Mouse (Mus musculus): Measurements from ENCODE around the gene Hist1h2bq.

The Hist1h2bq gene

GRCm38 (mm10) chr13:21787760-21788593 lies 22.0 kb downstream of the Hist1h2bq start:
- no peak for DNase-seq

- peak; percentile 93 for DNase-seq
These were observed 22.9 kb downstream of the Hist1h2bq start, which contains the start of the genes Hist1h2an and Hist1h2bp for GRCm38 (mm10) chr13:21786899-21787629. Hist1h2an (minus strand) TSS chr13:21787218. Hist1h2bp (plus strand) TSS chr13:21787461.

GRCm38 (mm10) chr13:21786189-21786898 lies 23.7 kb downstream of the Hist1h2bq start:
- no peak for DNase-seq

- DNase-seq = no peak
These were observed 25.7 kb downstream of the Hist1h2bq start for GRCm38 (mm10) chr13:21784311-21784710.

- DNase-seq = no peak
These were observed 26.2 kb downstream of the Hist1h2bq start for GRCm38 (mm10) chr13:21783734-21784161.

- DNase-seq = peak; percentile 65
These were observed 26.8 kb downstream of the Hist1h2bq start, which contains the start of gene Hist1h3i for GRCm38 (mm10) chr13:21783255-21783617. Hist1h3i (minus strand) TSS chr13:21783370.

- peak; percentile 40 for DNase-seq
These were observed 27.4 kb downstream of the Hist1h2bq start for GRCm38 (mm10) chr13:21782361-21783254.

GRCm38 (mm10) chr13:21781639-21782038 lies 28.4 kb downstream of the Hist1h2bq start:
- DNase-seq = no peak

- no peak for DNase-seq
These were observed 28.9 kb downstream of the Hist1h2bq start for GRCm38 (mm10) chr13:21781021-21781555.

GRCm38 (mm10) chr13:21779767-21780731 lies 29.9 kb downstream of the Hist1h2bq start, which contains the start of gene Hist1h1b:
Hist1h1b (minus strand) TSS chr13:21780625.
- peak; percentile 74 for DNase-seq

GRCm38 (mm10) chr13:21778814-21779766 lies 30.9 kb downstream of the Hist1h2bq start:
- DNase-seq = peak; percentile 53

All from cerebellum, adult 8-10 months (tissue).